Mouse (Mus musculus): ENCODE measurements around the gene Il3. TPM values are rescaled to one million over a fixed set of nuclear protein-coding genes. Genes with fewer than 3 reads are reported as not detected.

The Il3 gene
- total and polyA plus RNA-seq, 3 experiments, result 1.5 to 4.8 (median 3.5) TPM

- no peak for TF ChIP-seq POLR2AphosphoS2 (IDR thresholded peaks at IDR 0.05; ENCODE audit: low read depth, low read length)
- peak; percentile 31; the same call in 1 of the 2 replicates for TF ChIP-seq MXI1 (IDR thresholded peaks at IDR 0.05; ENCODE audit: low read depth, low read length)
- peak; percentile 53 for TF ChIP-seq ETS1 (conservative IDR thresholded peaks at IDR 0.05; ENCODE audit: low read depth, low read length)
- 0 out of 2 replicates have a peak, but pooled peaks have one; percentile 25 for TF ChIP-seq NELFE (IDR thresholded peaks at IDR 0.05; ENCODE audit: low read depth, low read length)
- TF ChIP-seq MAX (IDR thresholded peaks at IDR 0.05; ENCODE audit: low read length), result peak; percentile 69
- TF ChIP-seq TCF12 (IDR thresholded peaks at IDR 0.05; ENCODE audit: low read depth, low read length), result peak; percentile 63
- TF ChIP-seq NRF1 (IDR thresholded peaks at IDR 0.05; ENCODE audit: low read depth, low read length), result no peak
- TF ChIP-seq USF2 (conservative IDR thresholded peaks at IDR 0.05; ENCODE audit: low read depth, low read length), result no peak
- peak; percentile 60; the same call in 1 of the 2 replicates for TF ChIP-seq MAZ (IDR thresholded peaks at IDR 0.05; ENCODE audit: low read depth, low read length)
- TF ChIP-seq SIN3A (IDR thresholded peaks at IDR 0.05; ENCODE audit: low read length), result peak; percentile 31; the same call in 1 of the 2 replicates
- TF ChIP-seq ZMIZ1 (IDR thresholded peaks at IDR 0.05; ENCODE audit: low read depth, low read length), result no peak
- TF ChIP-seq JUN (IDR thresholded peaks at IDR 0.05; ENCODE audit: insufficient read depth, low read depth, low read length), result no peak
- TF ChIP-seq ELF1 (IDR thresholded peaks at IDR 0.05; ENCODE audit: low read depth, low read length), result 0 out of 2 replicates have a peak, but pooled peaks have one; percentile 16
- TF ChIP-seq CHD2 (IDR thresholded peaks at IDR 0.05; ENCODE audit: low read length), result peak; percentile 54; the same call in 1 of the 2 replicates
- peak; percentile 43; the same call in 1 of the 2 replicates for TF ChIP-seq MAFK (IDR thresholded peaks at IDR 0.05; ENCODE audit: insufficient replicate concordance, low read length)
- TF ChIP-seq PAX5 (IDR thresholded peaks at IDR 0.05; ENCODE audit: low read length), result no peak
- 0 out of 2 replicates have a peak, but pooled peaks have one; percentile 30 for TF ChIP-seq TBP (conservative IDR thresholded peaks at IDR 0.05; ENCODE audit: low read depth, low read length)
- no peak for TF ChIP-seq UBTF (IDR thresholded peaks at IDR 0.05; ENCODE audit: low read depth, low read length)
- peak; percentile 55; the same call in 1 of the 2 replicates for TF ChIP-seq MEF2A (IDR thresholded peaks at IDR 0.05; ENCODE audit: borderline replicate concordance, low read depth, low read length)
- no peak for TF ChIP-seq ZC3H11A (IDR thresholded peaks at IDR 0.05; ENCODE audit: low read depth, low read length)
- 0 out of 2 replicates have a peak, but pooled peaks have one; percentile 23 for TF ChIP-seq CHD1 (IDR thresholded peaks at IDR 0.05; ENCODE audit: low read depth, low read length)
- TF ChIP-seq GABPA (IDR thresholded peaks at IDR 0.05; ENCODE audit: insufficient replicate concordance, low read depth, low read length), result no peak
- peak; percentile 80; the same call in 1 of the 2 replicates for TF ChIP-seq MYC (IDR thresholded peaks at IDR 0.05; ENCODE audit: low read depth, low read length)
- TF ChIP-seq POLR2A (IDR thresholded peaks at IDR 0.05; ENCODE audit: low read depth, low read length), result no peak
- 0 out of 2 replicates have a peak, but pooled peaks have one; percentile 47 for TF ChIP-seq RCOR1 (conservative IDR thresholded peaks at IDR 0.05; ENCODE audit: low read depth, low read length)
- peak; percentile 89 for TF ChIP-seq BHLHE40 (IDR thresholded peaks at IDR 0.05; ENCODE audit: low read depth, low read length)
- TF ChIP-seq IRF4 (IDR thresholded peaks at IDR 0.05; ENCODE audit: low read depth, low read length), result peak; percentile 60
- no peak for TF ChIP-seq RAD21 (IDR thresholded peaks at IDR 0.05; ENCODE audit: low read depth, low read length)
- peak; percentile 47 for TF ChIP-seq EP300 (IDR thresholded peaks at IDR 0.05; ENCODE audit: low read length)
- TF ChIP-seq E2F4 (IDR thresholded peaks at IDR 0.05; ENCODE audit: insufficient replicate concordance, low read depth, low read length), result no peak
- dilution Hi-C loops (cut with MboI; ENCODE audit: extremely low pct_ligation_motif_present, extremely low pct_unique_long_range_greater_than_20kb, low sequenced_read_pairs) (no loop called here), in situ Hi-C loops (cut with MboI; ENCODE audit: low pct_ligation_motif_present, low pct_unique_long_range_greater_than_20kb, low sequenced_read_pairs) (loop anchor here (5.0 kb wide), 1 partner anchor 73 kb away; no protein-coding TSS in a partner anchor)
- no peaks in the 10 kb centered on the region for H3K79me2 ChIP-seq (replicated peaks; ENCODE audit: control insufficient read depth, extremely low read depth, insufficient read depth, poor library complexity, severe bottlenecking)
- DNase-seq (ENCODE audit: extremely low read depth), result peak; percentile 62
- no peaks in the 10 kb centered on the region for H3K27me3 ChIP-seq (replicated peaks)
- H3K4me1 ChIP-seq (ENCODE audit: control insufficient read depth in 1 of 2, insufficient read depth in 2 of 2), result peaks cover 87 to 99% of the 10 kb centered on the region in 2 experiments
- H3K27ac ChIP-seq (ENCODE audit: insufficient read depth, low read depth), result peak overlapping the region; percentile 54; the same call in 1 of the 2 replicates
- H3K4me3 ChIP-seq (replicated peaks in 1 of 3; ENCODE audit: low read depth in 2 of 3, low read length in 2 of 3, poor library complexity in 1 of 3), result no peak overlapping the region
- no peaks in the 10 kb centered on the region for H3K9me3 ChIP-seq (replicated peaks; ENCODE audit: low read length)
- H3K36me3 ChIP-seq (replicated peaks in 1 of 2; ENCODE audit: control insufficient read depth in 1 of 2, insufficient read depth in 1 of 2, low read length in 1 of 2), result no peaks in the 10 kb centered on the region
- peak overlapping the region; percentile 2; the same call in 1 of the 2 replicates for H3K9ac ChIP-seq (ENCODE audit: insufficient read depth, low read depth)
- H3K4me2 ChIP-seq (ENCODE audit: insufficient read depth, low read depth, poor library complexity, severe bottlenecking), result peak overlapping the region; percentile 7; the same call in 1 of the 2 replicates
Measured at GRCm38 (mm10) chr11:54219903-54220740, 47.0 kb downstream of the Il3 start.
